Mouse (Mus musculus) intestine, postnatal 0 days (tissue): Measurements from ENCODE around the gene Plxna2. TPM values are rescaled to one million over a fixed set of nuclear protein-coding genes. Genes with fewer than 3 reads are reported as not detected.

Experiments
- ATAC-seq: fragments of 200-750 bp; cut with Nextera tagmentation; 2 replicates; pipeline ENCODE4 v1.8.0; 2017; ENCODE audit warnings: mild to moderate bottlenecking, moderate TSS enrichment, moderate library complexity
- H3K27ac ChIP-seq: fragments of 300-500 bp; sonication (generic); 2 replicates; pipeline ENCODE4 v1.5.1; 2014; ENCODE audit warnings: mild to moderate bottlenecking, low read depth, low read length, moderate library complexity
- H3K27me3 ChIP-seq: fragments of 300-500 bp; sonication (generic); replicated peaks from 2 replicates; pipeline ENCODE4 v1.6.1; 2014; ENCODE audit warnings: low read length, mixed read lengths; ENCODE audit not compliant: control insufficient read depth, insufficient read depth
- H3K36me3 ChIP-seq: fragments of 300-500 bp; sonication (generic); 2 replicates; pipeline ENCODE4 v1.6.1; 2014; ENCODE audit warnings: mild to moderate bottlenecking, moderate library complexity; ENCODE audit not compliant: control insufficient read depth, insufficient read depth
- H3K4me1 ChIP-seq: fragments of 300-500 bp; sonication (generic); replicated peaks from 2 replicates; pipeline ENCODE4 v1.6.1; 2014; ENCODE audit warnings: antibody characterized with exemption, low read length, mixed read lengths; ENCODE audit not compliant: control insufficient read depth, insufficient read depth
- H3K4me2 ChIP-seq: fragments of 300-500 bp; sonication (generic); replicated peaks from 2 replicates; pipeline ENCODE4 v1.6.1; 2014; ENCODE audit warnings: low read depth, mild to moderate bottlenecking, moderate library complexity
- H3K4me3 ChIP-seq: fragments of 300-500 bp; sonication (generic); 2 replicates; pipeline ENCODE4 v1.5.1; 2014; ENCODE audit warnings: low read depth, low read length
- H3K9ac ChIP-seq: fragments of 300-500 bp; sonication (generic); 2 replicates; pipeline ENCODE4 v1.6.1; 2014; ENCODE audit warnings: mild to moderate bottlenecking, low read depth, low read length
- H3K9me3 ChIP-seq: fragments of 300-500 bp; sonication (generic); 2 replicates; pipeline ENCODE4 v1.6.1; 2016; ENCODE audit warnings: mixed run types; ENCODE audit not compliant: control insufficient read depth
- CTCF ChIP-seq: sonication (generic); IDR thresholded peaks from 2 replicates; pipeline ENCODE4 v1.5.1; 2016; ENCODE audit warnings: low read depth, mild to moderate bottlenecking, control low read depth, antibody characterized with exemption, moderate library complexity
- WGBS: fragments of 180-500 bp; shearing (Covaris S2); extraction: QIAGEN DNeasy Blood & Tissue Kit; methylation state at CpG from one replicate; pipeline ENCODE4 v1.1.7; 2014; 5-methylcytosine and 5-hydroxymethylcytosine counted together
- polyA plus RNA-seq: library from polyadenylated mRNA; unstranded; fragments of >200 nt; fragmentation: Nextera tagmentation; extraction: Ambion mirVana; gene quantifications from 2 replicates; pipeline ENCODE4 v1.2.1, GENCODE M21; 2015

Gene Plxna2
- polyA plus RNA-seq, 1 experiment from 2014 or later = 4.1 TPM

DNA sequence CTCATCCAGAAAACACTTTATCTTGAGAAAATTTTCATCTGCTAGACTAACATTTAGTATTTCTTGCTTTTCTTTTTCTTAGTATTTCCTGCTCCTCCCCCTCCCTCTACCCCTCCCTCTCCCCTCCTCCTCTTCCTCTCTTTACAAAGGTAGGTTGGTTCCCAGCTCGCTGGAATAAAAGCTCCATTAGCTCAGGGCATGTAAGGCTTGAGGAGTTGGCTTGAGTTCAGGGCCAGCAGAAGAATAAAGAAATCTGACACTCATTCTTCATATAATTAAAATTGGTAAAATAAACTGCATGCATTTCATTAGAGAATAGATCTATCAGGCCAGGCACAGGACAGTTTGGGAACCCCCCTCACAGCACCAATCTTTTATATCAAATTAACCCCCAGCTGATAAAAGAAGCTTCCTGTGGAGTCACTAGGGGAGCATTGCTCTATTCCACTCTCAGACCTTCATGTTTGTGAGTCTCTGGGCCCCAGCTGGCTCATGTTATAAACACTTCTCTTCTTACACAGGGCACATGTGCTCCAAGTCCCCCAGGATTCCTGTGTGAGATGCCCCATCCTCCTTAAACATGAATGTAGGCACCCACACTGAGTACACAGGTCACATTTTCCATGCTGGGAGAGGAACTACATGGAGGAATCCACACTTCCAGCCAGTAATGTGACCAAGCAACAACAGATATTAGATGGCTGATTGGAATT, 29.9 kb upstream of the Plxna2 start:
- WGBS = 23% methylated on average over 1 of the region's 1 CpGs
- Histone ChIP-seq H3K27ac (no peak overlapping the region), H3K9me3 (no peaks in the 10 kb centered on the region), H3K27me3 (no peaks in the 10 kb centered on the region), H3K4me3 (no peak overlapping the region), H3K4me2 (no peak overlapping the region), H3K9ac (no peak overlapping the region), H3K36me3 (no peaks in the 10 kb centered on the region), H3K4me1 (no peaks in the 10 kb centered on the region)
- TF ChIP-seq CTCF = no peak
- ATAC-seq = no peak

DNA sequence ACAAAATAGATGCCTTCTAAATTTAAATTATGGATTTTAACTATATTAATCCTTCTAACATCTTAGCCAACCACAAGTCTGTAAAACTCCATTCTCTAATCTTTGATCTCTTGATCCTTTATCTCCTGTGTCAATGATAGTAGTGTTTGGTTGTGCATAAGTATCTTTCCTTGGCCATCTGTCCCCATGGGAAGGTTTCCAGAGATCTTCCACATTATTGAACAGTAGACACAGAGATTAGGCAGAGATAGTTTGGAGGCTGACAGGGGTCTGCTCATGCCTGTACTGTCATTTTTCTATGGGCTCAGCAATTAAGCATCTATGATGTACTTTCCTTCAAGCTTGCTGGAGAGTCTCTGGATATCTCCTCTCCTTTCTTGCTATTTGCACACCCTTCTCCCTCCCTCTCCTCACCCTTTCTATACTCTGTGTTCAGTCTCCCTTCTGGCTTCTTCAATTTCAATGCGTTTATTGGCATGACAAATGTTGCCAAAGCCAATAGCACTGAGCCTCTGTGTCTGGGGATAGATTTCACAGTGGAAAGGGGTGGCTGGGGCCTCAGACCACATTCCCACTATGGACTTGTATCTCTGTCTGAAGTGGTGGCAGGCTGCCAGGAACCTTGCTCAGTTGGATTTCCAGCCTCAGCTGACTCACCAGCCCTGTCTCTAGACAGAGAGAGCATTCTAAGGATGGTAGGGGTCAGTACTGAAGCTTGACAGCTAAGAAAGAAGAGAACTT, 29.1 kb upstream of the Plxna2 start:
- no peak overlapping the region for H3K4me2 ChIP-seq
- H3K4me3 ChIP-seq = no peak overlapping the region
- 59% methylated on average over 1 of the region's 1 CpGs for WGBS
- ATAC-seq = no peak
- no peaks in the 10 kb centered on the region for H3K27me3 ChIP-seq
- no peaks in the 10 kb centered on the region for H3K9me3 ChIP-seq
- H3K4me1 ChIP-seq = no peaks in the 10 kb centered on the region
- no peak overlapping the region for H3K27ac ChIP-seq
- no peak overlapping the region for H3K9ac ChIP-seq
- no peaks in the 10 kb centered on the region for H3K36me3 ChIP-seq
- TF ChIP-seq CTCF = no peak

DNA sequence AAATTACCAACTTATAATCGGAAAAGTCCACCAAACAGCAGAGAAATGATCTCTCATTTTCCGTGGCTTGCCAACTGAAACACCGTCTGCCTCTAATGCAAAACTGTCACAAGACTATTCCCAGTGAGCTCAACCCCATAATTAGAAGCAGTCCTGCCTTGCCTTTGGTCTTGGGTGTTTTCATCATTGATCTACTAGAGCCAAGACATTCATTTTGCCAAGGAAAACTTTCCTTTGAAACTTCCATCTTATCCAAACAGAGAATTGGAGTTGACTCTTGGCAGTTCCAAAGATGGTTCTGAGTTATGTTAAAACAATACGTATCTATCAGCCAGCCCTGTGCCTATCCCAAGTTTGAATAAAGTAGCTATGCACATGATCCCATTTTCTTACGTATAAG, 24.9 kb upstream of the Plxna2 start:
- H3K9me3 ChIP-seq = no peaks in the 10 kb centered on the region
- no peak overlapping the region for H3K4me2 ChIP-seq
- no peaks in the 10 kb centered on the region for H3K36me3 ChIP-seq
- no peaks in the 10 kb centered on the region for H3K4me1 ChIP-seq
- no peak overlapping the region for H3K9ac ChIP-seq
- ATAC-seq = no peak
- no peak for TF ChIP-seq CTCF
- WGBS = 88% methylated on average over 5 of the region's 5 CpGs
- no peaks in the 10 kb centered on the region for H3K27me3 ChIP-seq
- no peak overlapping the region for H3K27ac ChIP-seq
- no peak overlapping the region for H3K4me3 ChIP-seq

DNA sequence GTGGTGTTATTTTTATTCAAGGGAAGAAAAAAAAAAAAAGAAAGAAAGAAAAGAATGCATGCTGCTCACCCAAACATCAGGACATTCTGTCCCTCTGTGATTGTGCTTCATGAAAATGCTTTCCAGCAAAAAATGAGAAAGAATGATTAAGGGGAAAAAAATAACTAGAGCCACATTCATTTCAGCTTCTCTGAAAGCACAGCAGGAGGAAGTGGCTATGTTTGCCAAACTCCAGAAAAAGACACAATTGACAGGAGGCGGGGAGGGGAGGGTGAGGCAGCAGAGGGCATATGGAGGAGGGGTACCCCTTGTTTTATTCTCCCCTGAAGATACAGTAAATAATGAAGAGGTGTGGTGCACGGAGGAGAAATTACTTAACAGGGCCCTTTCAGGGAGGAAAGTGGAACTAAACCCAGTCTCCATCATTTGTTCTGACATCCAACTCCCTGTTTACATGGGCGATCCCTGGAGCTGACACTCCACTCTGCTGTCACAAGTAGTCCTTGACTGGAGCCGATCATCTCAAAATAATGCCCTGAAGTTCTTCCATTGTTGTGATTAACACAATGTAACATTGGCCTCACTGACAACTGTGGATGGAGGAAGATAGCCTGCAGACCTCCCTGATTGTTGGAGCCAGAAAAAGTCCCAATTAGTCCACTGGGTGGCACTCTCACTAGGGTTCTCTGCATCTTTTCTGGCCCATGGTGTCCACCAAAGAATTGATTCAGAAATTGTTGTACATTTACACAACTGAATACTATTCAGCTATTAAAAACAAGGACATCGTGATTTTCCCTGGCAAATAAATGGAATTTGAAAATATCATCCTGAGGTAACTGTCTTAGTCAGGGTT, 10.4 kb upstream of the Plxna2 start:
- Histone ChIP-seq H3K9me3 (no peaks in the 10 kb centered on the region), H3K36me3 (no peaks in the 10 kb centered on the region), H3K4me1 (no peaks in the 10 kb centered on the region), H3K27ac (no peak overlapping the region), H3K4me3 (no peak overlapping the region), H3K9ac (no peak overlapping the region), H3K27me3 (no peaks in the 10 kb centered on the region), H3K4me2 (no peak overlapping the region)
- 50% methylated on average over 5 of the region's 5 CpGs for WGBS
- TF ChIP-seq CTCF = peak; percentile 61
- no peak for ATAC-seq

DNA sequence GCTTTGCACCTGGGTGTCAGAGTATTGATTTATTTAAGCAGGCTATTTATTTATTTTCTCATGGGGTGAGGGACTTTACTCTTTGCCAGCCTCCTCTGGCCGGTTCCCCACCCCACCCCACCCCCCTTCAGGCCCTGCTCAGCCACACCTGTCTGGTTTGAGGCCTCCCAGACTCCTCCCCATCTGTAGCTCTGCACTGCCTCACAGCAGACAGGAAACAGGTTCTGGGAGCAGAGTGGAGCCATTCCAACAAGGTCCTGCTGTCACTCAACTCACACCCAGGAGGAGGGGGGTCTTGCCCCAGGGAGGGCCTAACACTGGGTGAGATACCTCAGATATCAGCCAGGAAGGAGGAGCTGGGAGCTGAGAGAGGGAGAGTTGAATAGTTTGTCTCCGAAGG, 7.5 kb upstream of the Plxna2 start:
- Histone ChIP-seq H3K36me3 (no peaks in the 10 kb centered on the region), H3K27ac (no peak overlapping the region), H3K4me1 (no peaks in the 10 kb centered on the region), H3K4me3 (no peak overlapping the region), H3K9me3 (no peaks in the 10 kb centered on the region), H3K4me2 (peak overlapping the region; percentile 10; the same call in 1 of the 2 replicates), H3K9ac (no peak overlapping the region), H3K27me3 (no peaks in the 10 kb centered on the region)
- TF ChIP-seq CTCF = no peak
- 2% methylated on average over 2 of the region's 2 CpGs for WGBS
- peak; percentile 95 for ATAC-seq

DNA sequence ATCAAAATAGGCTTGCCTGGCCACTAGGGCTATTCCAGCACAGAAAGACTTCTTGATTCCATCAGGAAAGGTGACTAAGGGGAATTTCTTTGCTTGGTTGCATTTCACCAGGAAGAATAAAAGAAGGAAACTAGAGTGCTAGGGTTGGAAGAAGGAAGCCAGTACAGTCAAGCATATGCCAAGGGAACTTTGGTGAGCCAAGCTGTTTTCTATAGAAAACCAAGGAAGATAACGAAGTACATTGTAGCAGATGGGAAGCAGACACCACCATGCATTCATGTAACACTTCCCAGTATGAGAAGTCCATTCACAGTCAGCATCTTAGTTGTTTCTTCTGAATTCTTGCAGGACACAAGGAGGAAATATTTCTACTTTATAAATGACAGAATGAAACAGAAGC, 5.4 kb upstream of the Plxna2 start:
- WGBS = 91% methylated on average over 1 of the region's 1 CpGs
- Histone ChIP-seq H3K4me2 (no peak overlapping the region), H3K36me3 (no peaks in the 10 kb centered on the region), H3K27ac (no peak overlapping the region), H3K9me3 (no peaks in the 10 kb centered on the region), H3K9ac (no peak overlapping the region), H3K4me1 (no peaks in the 10 kb centered on the region), H3K4me3 (no peak overlapping the region), H3K27me3 (no peaks in the 10 kb centered on the region)
- TF ChIP-seq CTCF = no peak
- ATAC-seq = no peak
